Mouse (Mus musculus): ENCODE results near the gene Fam185a.

The Fam185a gene

DNA sequence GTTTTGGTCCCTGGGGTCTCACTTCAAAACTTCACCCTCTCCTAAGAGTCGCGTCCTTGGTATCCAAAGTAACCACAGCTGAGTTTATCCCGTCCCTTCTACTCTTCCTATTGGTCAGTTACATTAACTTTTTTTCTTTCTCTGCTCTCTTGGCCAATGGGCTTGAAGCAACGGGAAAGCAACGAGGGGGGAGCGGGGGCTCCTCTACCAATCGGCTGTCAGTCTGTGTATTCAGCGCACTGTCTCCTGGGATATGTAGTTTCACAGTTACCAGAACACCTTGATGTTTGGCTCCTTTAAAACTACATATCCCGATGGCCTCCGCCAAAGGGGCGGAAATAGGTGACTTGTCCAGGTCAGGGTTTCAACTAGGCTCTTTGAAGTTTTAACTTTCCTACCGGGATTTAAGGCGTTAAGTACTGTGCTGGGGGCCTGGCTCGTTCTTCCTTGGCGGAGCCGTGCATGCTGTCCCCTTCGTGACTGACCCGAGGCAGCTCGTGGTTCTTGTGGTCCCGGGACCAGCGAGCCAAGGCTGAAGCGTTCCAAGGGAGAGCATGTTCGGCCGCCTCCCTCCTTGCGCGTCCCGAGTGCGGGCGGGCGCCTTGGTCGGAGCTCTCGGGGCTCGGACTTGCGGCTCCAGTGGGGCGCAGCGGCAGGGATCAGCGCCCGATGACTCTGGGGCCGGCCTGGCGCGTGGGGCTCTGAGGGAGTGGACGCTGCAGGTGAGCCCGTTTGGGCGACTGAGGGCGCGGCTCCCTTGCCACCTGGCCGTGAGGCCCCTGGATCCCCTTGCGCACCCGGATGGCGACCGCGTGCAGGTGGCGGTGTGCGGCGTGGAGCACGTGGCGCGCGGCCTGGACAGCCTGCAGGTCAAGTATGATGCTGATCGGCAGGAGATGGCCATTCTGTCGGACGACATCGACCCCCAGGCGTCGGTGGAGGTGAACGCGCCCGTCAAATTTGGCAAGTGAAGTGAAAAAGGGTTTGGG, at the start of gene Fam185a, which contains the start of gene Ccdc146:
Fam185a (plus strand) TSS at position 345 of the 989 bp plus-strand sequence.
Ccdc146 (minus strand) TSS at position 64 of the 989 bp plus-strand sequence.
- peak; percentile 70 to 91 for DNase-seq (ENCODE audit: low spot score in 2 of 2)

GRCm38 (mm10) chr5:21376935-21377334, 47.8 kb upstream of the Fam185a start:
- DNase-seq (ENCODE audit: low spot score in 2 of 2), result no peak

DNA sequence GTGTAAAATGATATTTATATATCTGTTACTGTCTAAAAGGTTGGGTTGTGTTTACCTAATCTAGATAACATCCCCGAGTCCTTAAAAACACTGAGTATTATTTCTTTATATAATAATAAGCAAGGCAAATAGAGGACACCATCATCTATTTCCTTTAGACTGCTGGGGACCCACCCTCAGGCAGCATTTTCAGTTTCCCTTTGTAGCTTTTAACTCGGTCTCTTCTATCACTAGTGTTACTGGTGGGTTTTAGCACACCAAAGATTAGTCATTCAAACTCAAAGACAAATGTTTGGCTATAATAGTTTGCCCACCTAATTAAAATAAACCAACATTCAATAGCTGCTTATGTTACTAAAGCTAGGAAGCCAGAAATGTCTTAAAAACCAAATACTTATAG, 46.4 kb upstream of the Fam185a start:
- no peak for DNase-seq (ENCODE audit: low spot score in 2 of 2)

- DNase-seq (ENCODE audit: low spot score in 2 of 2), result no peak
Measured at GRCm38 (mm10) chr5:21381986-21382385, 42.8 kb upstream of the Fam185a start.

DNA sequence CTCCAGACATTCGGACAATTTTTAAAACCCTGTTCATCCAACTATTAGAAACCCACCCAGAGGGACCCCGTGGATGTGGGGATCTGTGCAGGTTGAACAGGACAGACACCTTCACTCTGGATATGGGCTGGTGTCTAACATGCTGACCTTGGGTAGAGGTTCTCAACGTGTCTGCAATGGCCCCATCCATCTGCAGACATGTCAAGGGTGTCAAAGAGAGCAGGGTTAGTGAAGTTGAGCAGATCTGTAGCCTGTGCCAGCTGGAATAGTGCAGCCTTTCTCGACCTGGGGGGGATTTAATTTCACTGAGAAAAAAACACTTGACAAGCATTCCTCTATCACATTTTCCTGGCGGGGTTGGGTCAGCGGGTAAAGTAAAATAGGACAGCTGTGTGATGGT, 42.1 kb upstream of the Fam185a start:
- DNase-seq (ENCODE audit: low spot score in 2 of 2), result no peak

DNA sequence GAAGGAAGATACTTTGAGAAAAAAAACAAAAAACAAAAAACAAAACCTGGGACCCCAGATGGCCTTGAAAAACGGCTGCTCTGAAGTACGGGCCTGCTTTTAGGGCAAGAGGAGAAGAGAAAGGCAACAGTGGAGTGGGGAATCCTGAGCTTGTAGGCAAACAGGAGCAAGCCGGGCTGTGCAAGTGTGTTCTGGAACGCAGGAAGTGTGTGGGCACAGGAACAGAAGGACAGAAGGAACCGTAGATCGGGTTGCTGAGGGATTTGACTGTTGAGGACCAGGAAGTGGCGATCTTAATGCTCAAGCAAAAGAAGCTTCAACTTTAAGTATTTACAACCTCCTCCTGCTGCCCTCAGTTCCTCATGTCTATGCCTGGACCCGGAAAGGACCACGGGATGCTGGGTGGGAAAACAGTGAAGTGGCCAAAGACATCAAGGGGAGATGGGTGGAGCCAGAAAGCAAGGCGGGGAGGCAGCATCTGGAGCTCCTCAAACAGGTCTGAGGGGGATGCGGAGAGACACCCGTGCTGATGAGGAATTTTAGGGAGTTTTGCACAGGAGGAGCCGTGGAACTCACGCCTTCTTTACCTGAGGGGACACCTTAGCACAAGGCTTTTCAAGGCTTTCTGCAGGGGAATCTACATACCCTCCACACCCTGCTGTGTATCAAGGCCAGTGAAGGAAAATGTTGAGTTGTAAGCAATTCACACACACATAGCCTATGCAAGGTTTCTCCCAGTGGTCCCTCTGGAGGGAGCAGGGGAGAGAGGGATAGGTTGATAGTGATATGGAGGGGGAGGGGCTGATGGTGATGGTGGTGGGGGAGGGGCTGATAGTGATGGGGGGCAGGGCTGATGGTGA, 41.1 kb upstream of the Fam185a start:
- no peak for DNase-seq (ENCODE audit: low spot score in 2 of 2)

DNA sequence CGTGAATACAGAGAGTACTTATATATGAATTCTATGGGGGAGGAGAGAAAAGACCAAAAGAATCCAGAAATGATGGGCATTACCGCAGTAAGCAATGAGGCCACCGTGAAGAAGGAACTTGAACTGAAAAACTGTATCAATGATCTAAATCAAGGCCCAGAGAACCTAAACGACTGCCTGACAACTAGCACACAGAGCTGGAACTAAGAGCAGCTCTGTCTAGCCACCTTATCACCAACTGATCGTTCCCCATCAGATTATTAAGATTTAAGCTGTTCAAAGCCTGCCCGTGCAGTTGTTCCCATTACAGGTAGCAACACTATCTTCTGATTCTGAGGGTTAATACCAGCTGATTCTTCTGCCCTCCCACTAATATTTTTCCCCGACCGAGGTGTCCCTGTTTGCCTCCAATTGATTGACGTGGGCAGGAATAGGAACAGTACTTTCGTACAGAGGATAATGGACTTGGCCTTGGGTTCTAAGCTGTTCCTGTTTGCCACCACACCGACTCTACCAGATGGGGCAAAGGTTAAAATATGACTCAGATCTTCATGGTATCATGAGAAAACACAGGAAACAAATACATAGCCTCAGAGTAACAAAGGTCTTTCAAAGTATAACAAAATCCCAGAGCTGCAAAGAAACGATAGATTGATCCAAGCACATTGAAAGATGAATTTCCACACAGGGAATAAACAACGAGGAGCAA, 40.4 kb upstream of the Fam185a start:
- DNase-seq (ENCODE audit: low spot score in 2 of 2), result no peak

DNA sequence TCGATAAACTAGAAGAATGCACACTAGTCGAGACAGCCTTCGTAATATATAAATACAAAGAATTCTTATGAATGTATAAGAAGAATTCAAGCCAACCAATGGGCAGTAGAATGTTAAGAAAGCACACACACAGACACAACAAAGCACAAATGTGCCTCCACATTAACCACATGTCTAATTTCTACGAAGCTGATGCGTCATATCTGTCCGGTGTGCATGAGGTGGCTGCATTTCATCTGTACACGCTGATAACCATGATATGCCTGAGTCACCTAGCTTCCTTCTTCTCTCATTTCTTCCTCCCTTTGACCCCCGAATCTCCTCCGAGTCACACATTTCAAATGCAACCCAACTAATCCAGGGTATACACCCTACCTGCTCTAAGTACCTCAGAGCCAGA, 39.8 kb upstream of the Fam185a start:
- no peak for DNase-seq (ENCODE audit: low spot score in 2 of 2)

GRCm38 (mm10) chr5:21386432-21386831, 38.3 kb upstream of the Fam185a start:
- DNase-seq (ENCODE audit: low spot score in 2 of 2), result no peak

GRCm38 (mm10) chr5:21387340-21387739, 37.4 kb upstream of the Fam185a start:
- no peak for DNase-seq (ENCODE audit: low spot score in 2 of 2)

DNA sequence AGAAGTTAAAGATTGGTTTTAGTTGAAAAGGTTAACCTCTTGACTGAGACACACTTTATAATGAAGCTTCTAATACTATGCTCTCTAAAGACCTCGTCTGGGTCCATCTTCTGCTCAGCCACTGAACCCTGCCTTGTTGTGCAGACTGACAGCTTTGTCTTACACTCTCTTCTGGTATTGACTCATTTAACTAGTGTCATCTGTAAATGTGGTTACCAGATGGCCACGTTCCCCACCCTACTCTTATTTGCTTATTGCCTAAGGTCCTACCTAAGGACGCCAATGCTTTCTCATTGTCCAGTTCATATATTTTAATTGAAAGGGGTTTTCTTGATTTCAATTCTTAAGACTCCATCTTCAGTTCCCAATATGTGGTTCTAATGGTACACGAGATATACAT, 35.9 kb upstream of the Fam185a start:
- DNase-seq (ENCODE audit: low spot score in 2 of 2), result no peak

- no peak for DNase-seq (ENCODE audit: low spot score in 2 of 2)
Measured at GRCm38 (mm10) chr5:21391616-21392384, 33.0 kb upstream of the Fam185a start.

DNA sequence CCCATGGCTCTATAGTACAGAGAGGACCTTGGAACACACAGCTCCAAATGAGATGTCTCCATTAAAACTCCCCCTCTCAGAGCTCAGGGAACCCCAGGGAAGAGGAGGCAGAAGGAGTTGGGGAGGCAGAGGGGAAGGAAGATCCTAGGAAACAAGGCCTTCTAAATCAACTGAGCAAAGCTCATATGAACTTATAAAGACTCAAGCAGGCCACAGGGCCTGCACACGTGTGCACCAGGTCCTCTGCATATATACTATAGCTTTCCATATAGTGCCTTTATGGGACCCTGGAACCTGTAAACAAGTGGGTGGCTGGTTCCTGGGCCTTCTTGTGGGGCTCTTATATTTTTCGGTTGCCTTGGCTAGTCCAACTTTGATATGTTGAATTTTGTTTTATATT, 30.2 kb upstream of the Fam185a start:
- no peak for DNase-seq (ENCODE audit: low spot score in 2 of 2)

DNA sequence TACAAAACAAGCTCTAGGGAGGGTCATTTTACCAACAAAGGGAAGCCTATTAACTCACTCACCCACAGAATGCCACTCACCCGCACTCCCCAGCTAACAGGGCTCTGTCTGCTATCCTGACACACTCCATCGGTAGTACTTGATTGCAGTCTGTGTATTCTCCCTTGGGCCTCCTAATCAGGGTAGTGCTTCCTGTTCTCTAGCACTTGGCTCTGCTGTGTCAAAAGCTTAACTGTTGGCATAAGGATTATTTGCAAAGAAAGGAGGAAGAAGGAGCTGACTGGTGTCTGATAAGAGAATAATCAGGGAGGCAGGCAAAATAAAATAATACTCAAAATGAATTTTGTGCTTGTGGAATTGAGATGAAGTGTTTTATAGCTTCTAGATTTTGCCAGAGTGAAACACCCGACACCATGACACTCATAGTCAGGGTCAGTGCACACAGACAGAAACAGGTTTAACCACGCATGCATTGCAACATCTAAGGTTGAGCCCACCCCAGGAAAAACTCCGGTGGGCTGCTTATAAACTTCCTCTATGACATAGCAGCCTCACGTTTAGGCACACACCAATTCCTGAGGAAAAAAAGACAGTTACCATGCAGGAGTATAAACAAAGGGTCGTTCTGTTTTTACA, 29.4 kb upstream of the Fam185a start:
- no peak for DNase-seq (ENCODE audit: low spot score in 2 of 2)

- peak; percentile 29 to 50 for DNase-seq (ENCODE audit: low spot score in 2 of 2)
Measured at GRCm38 (mm10) chr5:21411261-21411666, 13.5 kb upstream of the Fam185a start.

- DNase-seq (ENCODE audit: low spot score in 2 of 2), result no peak
Measured at GRCm38 (mm10) chr5:21412056-21412455, 12.7 kb upstream of the Fam185a start.

- DNase-seq (ENCODE audit: low spot score in 2 of 2), result no peak
Measured at GRCm38 (mm10) chr5:21413322-21413721, 11.4 kb upstream of the Fam185a start.

DNA sequence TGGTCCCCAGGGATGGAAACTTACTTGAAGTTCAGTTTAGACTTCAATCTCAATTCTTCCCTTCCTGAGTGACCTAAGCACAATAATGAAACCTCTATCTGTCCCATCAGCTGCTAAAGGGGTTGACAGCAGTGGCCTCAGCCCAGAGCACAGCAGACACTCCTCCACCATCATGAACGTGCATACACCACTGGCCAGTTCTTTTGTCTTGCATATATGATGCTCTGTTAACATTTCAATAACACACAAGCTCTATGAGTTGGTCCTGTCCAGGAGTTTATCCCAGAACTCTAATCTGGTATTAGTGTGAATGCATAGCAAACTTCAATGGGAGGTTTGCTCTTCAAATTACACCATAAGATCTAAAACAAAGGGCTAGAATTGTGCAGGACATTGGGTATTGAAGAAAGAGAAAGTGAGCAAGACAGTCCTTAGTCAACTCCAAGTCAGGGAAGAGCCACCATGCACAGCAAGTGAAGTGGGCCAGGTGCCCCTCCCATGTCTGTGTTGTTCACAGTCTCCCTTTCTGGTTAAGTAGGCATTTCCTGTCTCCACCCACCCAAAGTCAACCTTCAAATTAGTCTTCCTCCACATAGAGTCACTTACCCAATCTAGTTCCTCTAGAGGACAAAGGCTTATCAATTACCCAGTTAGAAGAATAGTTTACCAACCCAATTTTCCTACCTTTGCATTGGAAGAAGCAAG, 10.5 kb upstream of the Fam185a start:
- DNase-seq (ENCODE audit: low spot score in 2 of 2), result no peak

- no peak for DNase-seq (ENCODE audit: low spot score in 2 of 2)
Measured at GRCm38 (mm10) chr5:21418613-21419012, 6.1 kb upstream of the Fam185a start.

GRCm38 (mm10) chr5:21420609-21421008, 4.1 kb upstream of the Fam185a start:
- DNase-seq (ENCODE audit: low spot score in 2 of 2), result no peak
